Mouse (Mus musculus) myocyte (in vitro differentiated cells): ENCODE measurements around the gene Rbm18.

Experiments used
- CEBPB ChIP-seq: IDR thresholded peaks from 2 replicates; pipeline ENCODE4 v1.6.1; 2011; ENCODE audit warnings: mild to moderate bottlenecking, moderate library complexity; ENCODE audit not compliant: poor library complexity, insufficient read depth, severe bottlenecking
- E2F4 ChIP-seq: IDR thresholded peaks from one replicate; pipeline ENCODE4 v1.6.1; 2011; ENCODE audit warnings: mild to moderate bottlenecking, control low read depth, moderate library complexity; ENCODE audit not compliant: insufficient read depth
- MAX ChIP-seq: IDR thresholded peaks from one replicate; pipeline ENCODE4 v1.6.1; 2011; ENCODE audit warnings: low read depth, mild to moderate bottlenecking, control low read depth
- MYOD1 ChIP-seq, 3 experiments: IDR thresholded peaks; one replicate each; pipeline ENCODE4 v1.6.1; 2011; ENCODE audit warnings: control low read depth in 2 of 3, low read depth in 2 of 3, mild to moderate bottlenecking in 2 of 3, moderate library complexity in 1 of 3; ENCODE audit not compliant: insufficient read length in 2 of 3, control insufficient read depth in 1 of 3
- MYOG ChIP-seq, 3 experiments: IDR thresholded peaks; one replicate each; pipeline ENCODE4 v1.6.1; 2011; ENCODE audit warnings: control low read depth in 2 of 3, low read depth in 2 of 3, mild to moderate bottlenecking in 2 of 3; ENCODE audit not compliant: insufficient read length in 2 of 3, control insufficient read depth in 1 of 3, insufficient read depth in 1 of 3
- POLR2A ChIP-seq: IDR thresholded peaks from one replicate; pipeline ENCODE4 v1.6.1; 2011; ENCODE audit warnings: low read depth, mild to moderate bottlenecking, control low read depth, moderate library complexity; ENCODE audit not compliant: insufficient read length
- POLR2AphosphoS2 ChIP-seq: IDR thresholded peaks from one replicate; pipeline ENCODE4 v1.6.1; 2011; ENCODE audit warnings: low read depth, control low read depth; ENCODE audit not compliant: insufficient read length
- REST ChIP-seq: IDR thresholded peaks from one replicate; pipeline ENCODE4 v1.6.1; 2011; ENCODE audit warnings: mild to moderate bottlenecking, control low read depth, moderate library complexity; ENCODE audit not compliant: insufficient read depth, insufficient read length
- SRF ChIP-seq: IDR thresholded peaks from one replicate; pipeline ENCODE4 v1.6.1; 2011; ENCODE audit warnings: low read depth; ENCODE audit not compliant: control insufficient read depth, insufficient read length
- TCF12 ChIP-seq: IDR thresholded peaks from one replicate; pipeline ENCODE4 v1.6.1; 2011; ENCODE audit warnings: mild to moderate bottlenecking, control low read depth; ENCODE audit not compliant: poor library complexity, insufficient read depth, severe bottlenecking
- TCF3 ChIP-seq: IDR thresholded peaks from one replicate; pipeline ENCODE4 v1.6.1; 2011; ENCODE audit warnings: low read depth, control low read depth; ENCODE audit not compliant: insufficient read length
- USF1 ChIP-seq: IDR thresholded peaks from one replicate; pipeline ENCODE4 v1.6.1; 2011; ENCODE audit warnings: low read depth, mild to moderate bottlenecking, control low read depth, moderate library complexity

DNA sequence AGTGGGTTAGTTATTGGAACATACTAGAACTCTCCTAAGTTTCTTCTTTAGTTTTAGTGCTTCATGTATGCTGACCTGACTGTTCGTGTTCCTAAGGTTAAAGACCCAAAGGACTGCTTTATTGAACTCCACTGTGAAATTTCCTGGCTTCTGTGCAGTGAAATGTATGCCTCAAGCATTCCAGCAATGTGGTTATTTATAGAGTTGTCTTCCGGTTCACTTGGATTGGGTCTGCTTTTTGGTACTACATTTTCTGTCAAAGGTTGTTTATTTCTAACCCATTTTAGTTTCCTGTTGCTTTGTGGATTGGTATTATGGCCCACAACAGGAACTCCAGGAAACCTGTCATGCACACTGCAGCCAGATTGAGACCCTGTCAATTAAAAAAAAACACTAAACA is 2.5 kb upstream of the Rbm18 start:
- TF ChIP-seq E2F4 (no peak), REST (no peak), MYOG (IDR thresholded peaks at IDR 0.05; ENCODE audit: control insufficient read depth in 1 of 3, insufficient read depth in 1 of 3, insufficient read length in 2 of 3, low read depth in 2 of 3) (no peak), POLR2A (no peak), POLR2AphosphoS2 (no peak), CEBPB (no peak), USF1 (no peak), TCF12 (no peak), MAX (no peak), SRF (no peak), MYOD1 (IDR thresholded peaks at IDR 0.05; ENCODE audit: control insufficient read depth in 1 of 3, insufficient read length in 2 of 3, low read depth in 2 of 3) (no peak), TCF3 (no peak)
